Mouse (Mus musculus) liver, embryonic 11.5 days (tissue): ENCODE measurements around the gene Gls2. TPM values are rescaled to one million over a fixed set of nuclear protein-coding genes. Genes with fewer than 3 reads are reported as not detected.
"Not testable (repeated sequence)": the region's sequence is repeated elsewhere in the genome, so short reads cannot be mapped to it uniquely, and the experiment has no call there.

Experiments
- ATAC-seq: fragments of 200-750 bp; cut with Nextera tagmentation; replicated peaks from 2 replicates; pipeline ENCODE4 v1.8.0; 2017; ENCODE audit warnings: moderate number of reproducible peaks, mild to moderate bottlenecking, moderate TSS enrichment, moderate library complexity; ENCODE audit not compliant: low FRiP score
- DNase-seq: peaks from one replicate; pipeline ENCODE4 v3.0.0-alpha.2; 2017; ENCODE audit warnings: low spot score
- H3K27ac ChIP-seq: fragments of 300-500 bp; sonication (generic); 2 replicates; pipeline ENCODE4 v1.5.1; 2014; ENCODE audit warnings: mild to moderate bottlenecking, low read depth, low read length, control low read depth
- H3K27me3 ChIP-seq: fragments of 300-500 bp; sonication (generic); replicated peaks from 2 replicates; pipeline ENCODE4 v1.6.1; 2014; ENCODE audit warnings: low read length, mixed read lengths; ENCODE audit not compliant: control insufficient read depth, insufficient read depth
- H3K36me3 ChIP-seq: fragments of 300-500 bp; sonication (generic); 2 replicates; pipeline ENCODE4 v1.6.1; 2014; ENCODE audit warnings: mild to moderate bottlenecking, low read length, moderate library complexity, mixed read lengths; ENCODE audit not compliant: control insufficient read depth, insufficient read depth
- H3K4me1 ChIP-seq: fragments of 300-500 bp; sonication (generic); replicated peaks from 2 replicates; pipeline ENCODE4 v1.6.1; 2014; ENCODE audit warnings: low read length, mixed read lengths; ENCODE audit not compliant: control insufficient read depth, insufficient read depth
- H3K4me2 ChIP-seq: fragments of 300-500 bp; sonication (generic); 2 replicates; pipeline ENCODE4 v1.6.1; 2014; ENCODE audit warnings: mild to moderate bottlenecking, control low read depth, moderate library complexity
- H3K4me3 ChIP-seq: fragments of 300-500 bp; sonication (generic); 2 replicates; pipeline ENCODE4 v1.5.1; 2014; ENCODE audit warnings: low read depth, low read length, control low read depth
- H3K9ac ChIP-seq: fragments of 300-500 bp; sonication (generic); 2 replicates; pipeline ENCODE4 v1.6.1; 2014; ENCODE audit warnings: low read depth, low read length, control low read depth
- H3K9me3 ChIP-seq: fragments of 300-500 bp; sonication (generic); 2 replicates; pipeline ENCODE4 v1.6.1; 2016; ENCODE audit warnings: low read length, inconsistent platforms, mixed read lengths; ENCODE audit not compliant: control insufficient read depth
- WGBS: fragments of 180-500 bp; shearing (Covaris S2); extraction: QIAGEN DNeasy Blood & Tissue Kit; methylation state at CpG from one replicate; pipeline ENCODE4 v1.1.7; 2014; 5-methylcytosine and 5-hydroxymethylcytosine counted together
- polyA plus RNA-seq: library from polyadenylated mRNA; unstranded; fragments of >200 nt; fragmentation: Nextera tagmentation; extraction: Ambion mirVana; gene quantifications from 2 replicates; pipeline ENCODE4 v1.2.1, GENCODE M21; 2014

The Gls2 gene
- polyA plus RNA-seq, 1 experiment from 2014 or later = 3.1 TPM

- no peaks in the 10 kb centered on the region for H3K9me3 ChIP-seq
- H3K27me3 ChIP-seq = no peaks in the 10 kb centered on the region
- H3K9ac ChIP-seq = no peak overlapping the region
- WGBS = 93% methylated on average over 10 of the region's 10 CpGs
- H3K4me2 ChIP-seq = no peak overlapping the region
- no peaks in the 10 kb centered on the region for H3K36me3 ChIP-seq
- ATAC-seq (no peak), DNase-seq (no peak)
- no peak overlapping the region for H3K4me3 ChIP-seq
- H3K27ac ChIP-seq = no peak overlapping the region
- H3K4me1 ChIP-seq = peaks cover 13% of the 10 kb centered on the region
These were observed 14.1 kb downstream of the Gls2 start for GRCm38 (mm10) chr10:128208326-128208725.

- Histone ChIP-seq H3K27me3 (no peaks in the 10 kb centered on the region), H3K9ac (no peak overlapping the region), H3K4me1 (peaks cover 13% of the 10 kb centered on the region), H3K4me3 (no peak overlapping the region), H3K36me3 (no peaks in the 10 kb centered on the region), H3K27ac (no peak overlapping the region), H3K4me2 (no peak overlapping the region), H3K9me3 (no peaks in the 10 kb centered on the region)
- ATAC-seq (no peak), DNase-seq (no peak)
- 89% methylated on average over 11 of the region's 11 CpGs for WGBS
These were observed 15.2 kb downstream of the Gls2 start for GRCm38 (mm10) chr10:128209311-128210009.

- H3K9me3 ChIP-seq = no peaks in the 10 kb centered on the region
- no peaks in the 10 kb centered on the region for H3K27me3 ChIP-seq
- peaks cover 8% of the 10 kb centered on the region for H3K4me1 ChIP-seq
- no peak overlapping the region; the same call in 1 of the 2 replicates for H3K9ac ChIP-seq
- no peak for ATAC-seq
- H3K27ac ChIP-seq = no peak overlapping the region
- no peaks in the 10 kb centered on the region for H3K36me3 ChIP-seq
- 91% methylated on average over 2 of the region's 2 CpGs for WGBS
- no peak overlapping the region; the same call in 1 of the 2 replicates for H3K4me3 ChIP-seq
- DNase-seq = no peak
- H3K4me2 ChIP-seq = peak overlapping the region; percentile 80
These were observed 15.9 kb downstream of the Gls2 start for GRCm38 (mm10) chr10:128210131-128210530.

DNA sequence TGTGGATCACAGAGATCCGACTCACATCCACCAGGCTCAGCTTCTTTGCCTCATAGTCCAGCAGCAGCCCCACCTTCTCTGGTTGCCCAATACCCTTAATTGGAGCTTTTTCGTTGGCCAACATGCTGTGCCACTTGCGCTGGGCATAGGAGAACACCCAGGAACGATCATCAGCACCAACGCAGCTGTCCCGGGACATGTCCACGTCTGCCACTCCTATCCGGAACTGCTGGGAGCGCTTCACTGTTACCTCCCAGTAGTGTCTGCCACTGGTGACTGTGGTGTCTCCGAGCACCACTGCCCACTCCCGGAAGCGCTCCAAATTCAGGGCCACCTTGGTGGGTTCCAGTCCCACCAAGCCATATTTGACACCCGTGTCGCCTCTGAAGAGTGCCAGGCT, 16.7 kb downstream of the Gls2 start:
- Histone ChIP-seq H3K9me3 (no peaks in the 10 kb centered on the region), H3K27ac (0 out of 2 replicates have a peak overlapping the region, but pooled peaks have one; percentile 17), H3K9ac (peak overlapping the region; percentile 79), H3K4me3 (peak overlapping the region; percentile 75), H3K27me3 (no peaks in the 10 kb centered on the region), H3K4me2 (peak overlapping the region; percentile 80), H3K4me1 (peaks cover 8% of the 10 kb centered on the region), H3K36me3 (no peaks in the 10 kb centered on the region)
- DNase-seq (no peak), ATAC-seq (no peak)
- 20% methylated on average over 14 of the region's 14 CpGs for WGBS

DNA sequence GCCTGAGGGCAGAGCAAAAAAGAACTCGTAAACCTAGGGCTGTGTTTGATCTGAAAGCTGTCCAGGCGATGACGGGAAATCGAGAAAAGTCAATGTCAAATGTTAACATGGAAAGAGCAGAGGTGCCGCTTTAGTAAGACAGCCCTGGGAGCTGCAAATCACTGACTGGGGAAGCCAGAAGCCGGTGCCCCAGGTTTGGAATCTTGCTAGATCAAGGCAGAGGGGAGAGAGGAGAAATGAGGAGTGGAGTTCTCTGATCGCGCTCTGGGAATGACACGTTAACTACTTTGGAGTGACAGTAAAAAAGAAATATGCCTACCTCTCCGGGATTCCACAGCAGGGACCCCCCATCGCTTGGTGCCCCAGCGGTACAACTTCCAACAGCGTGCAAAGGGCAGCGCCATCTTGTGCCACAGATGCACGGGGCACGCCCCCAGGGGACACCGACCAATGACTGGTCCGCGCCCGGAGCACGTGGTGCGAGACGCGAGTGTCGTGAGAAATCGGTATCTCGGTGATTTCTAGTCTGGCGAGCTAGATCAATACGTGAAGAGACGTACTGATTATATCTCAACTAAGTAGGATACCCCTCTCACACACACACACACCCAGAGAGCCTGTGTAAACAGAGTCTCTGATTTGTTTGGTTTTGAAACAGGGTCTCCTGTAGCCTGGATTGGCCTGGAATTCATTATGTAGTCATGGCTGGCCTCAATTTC, 17.3 kb downstream of the Gls2 start, which contains the start of gene Spryd4:
TSS of gene Spryd4 (minus strand) at position 418 of the 719 bp plus-strand sequence.
- Histone ChIP-seq H3K4me1 (peaks cover 8% of the 10 kb centered on the region), H3K4me2 (peak within 1 kb of the TSS; percentile 80), H3K9me3 (no peaks in the 10 kb centered on the region), H3K27ac (peak within 1 kb of the TSS; percentile 17; the same call in 1 of the 2 replicates), H3K36me3 (no peaks in the 10 kb centered on the region), H3K9ac (peak within 1 kb of the TSS; percentile 79), H3K27me3 (no peaks in the 10 kb centered on the region), H3K4me3 (peak within 1 kb of the TSS; percentile 75)
- DNase-seq (peak; percentile 88), ATAC-seq (peak; percentile 92)
- under 1% methylated on average over 30 of the region's 30 CpGs for WGBS

GRCm38 (mm10) chr10:128212148-128212547, 17.9 kb downstream of the Gls2 start:
- Histone ChIP-seq H3K9ac (no peak overlapping the region), H3K27ac (no peak overlapping the region), H3K27me3 (no peaks in the 10 kb centered on the region), H3K9me3 (no peaks in the 10 kb centered on the region), H3K4me1 (peaks cover 8% of the 10 kb centered on the region), H3K4me3 (peak overlapping the region; percentile 75), H3K36me3 (no peaks in the 10 kb centered on the region), H3K4me2 (peak overlapping the region; percentile 80)
- 47% methylated on average over 6 of the region's 6 CpGs for WGBS
- DNase-seq = no peak
- ATAC-seq = 0 out of 2 replicates have a peak, but pooled peaks have one; percentile 5

DNA sequence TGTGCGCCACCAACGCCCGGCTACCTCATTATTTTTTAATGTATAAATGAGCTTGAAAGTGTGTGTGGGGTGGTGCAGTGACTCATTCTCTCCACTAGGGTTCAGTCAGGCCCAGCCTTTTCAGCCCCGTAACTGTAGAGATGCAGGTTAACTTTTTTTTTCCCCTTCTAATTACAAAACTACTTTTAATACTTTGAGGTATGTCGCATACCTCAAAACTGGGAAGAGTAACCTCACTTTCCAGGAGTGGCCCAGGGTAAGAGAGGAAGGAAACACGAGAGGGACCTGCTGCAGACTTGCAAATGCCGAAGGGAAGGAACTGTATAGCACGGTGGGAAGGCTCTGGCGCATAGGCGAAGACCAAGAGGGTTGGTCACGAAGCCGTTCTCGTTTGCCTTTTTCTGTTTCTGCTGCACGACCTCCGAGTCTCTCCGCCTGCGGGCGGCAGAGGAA, 18.6 kb downstream of the Gls2 start:
- DNase-seq = peak; percentile 65
- Histone ChIP-seq H3K4me1 (peaks cover 8% of the 10 kb centered on the region), H3K4me3 (peak overlapping the region; percentile 46), H3K4me2 (peak overlapping the region; percentile 80), H3K36me3 (no peaks in the 10 kb centered on the region), H3K9me3 (no peaks in the 10 kb centered on the region), H3K9ac (peak overlapping the region; percentile 62), H3K27ac (no peak overlapping the region), H3K27me3 (no peaks in the 10 kb centered on the region)
- peak; percentile 66 for ATAC-seq
- WGBS = 1% methylated on average over 18 of the region's 18 CpGs

- H3K9me3 ChIP-seq, H3K4me3 ChIP-seq, H3K36me3 ChIP-seq, H3K27ac ChIP-seq, H3K4me2 ChIP-seq, ATAC-seq, H3K9ac ChIP-seq, DNase-seq, H3K27me3 ChIP-seq: not testable (repeated sequence)
- peaks cover 12% of the 10 kb centered on the region for H3K4me1 ChIP-seq
- 83% methylated on average over 4 of the region's 4 CpGs for WGBS
These were observed 19.9 kb downstream of the Gls2 start for GRCm38 (mm10) chr10:128214112-128214511.
